Mouse (Mus musculus) cortical plate, adult 2 months (tissue): ENCODE measurements around the gene Mrpl21. TPM values are rescaled to one million over a fixed set of nuclear protein-coding genes. Genes with fewer than 3 reads are reported as not detected.

Experiments
- H3K27ac ChIP-seq: fragments of 200-500 bp; 2 replicates; pipeline ENCODE4 v1.5.1; 2012; ENCODE audit warnings: low read length, control low read depth, inconsistent platforms; ENCODE audit not compliant: insufficient read depth
- H3K4me1 ChIP-seq: fragments of 200-500 bp; 2 replicates; pipeline ENCODE4 v1.6.1; 2011; ENCODE audit warnings: low read length; ENCODE audit not compliant: control insufficient read depth, insufficient read depth
- H3K4me3 ChIP-seq: fragments of 200-500 bp; 2 replicates; pipeline ENCODE4 v1.5.1; 2011; ENCODE audit warnings: mild to moderate bottlenecking, low read length, control low read depth; ENCODE audit not compliant: insufficient read depth
- CTCF ChIP-seq: fragments of 200-500 bp; IDR thresholded peaks from 2 replicates; pipeline ENCODE4 v1.5.1; 2011; ENCODE audit warnings: mild to moderate bottlenecking, control low read depth, low read length; ENCODE audit not compliant: insufficient read depth; ENCODE audit errors: extremely low read depth
- POLR2A ChIP-seq: fragments of 200-500 bp; IDR thresholded peaks from 2 replicates; pipeline ENCODE4 v1.6.1; 2011; ENCODE audit warnings: mild to moderate bottlenecking, low read length, control low read depth; ENCODE audit not compliant: insufficient read depth; ENCODE audit errors: extremely low read depth
- polyA plus RNA-seq: library from polyadenylated mRNA; depleted of rRNA; stranded (reverse); fragments of >200 nt; gene quantifications from 2 replicates; pipeline ENCODE4 v1.2.3, GENCODE M21; 2012; rRNA removed

Mrpl21 gene
- 51.4 and 53.6 TPM in 2 replicates for polyA plus RNA-seq

DNA sequence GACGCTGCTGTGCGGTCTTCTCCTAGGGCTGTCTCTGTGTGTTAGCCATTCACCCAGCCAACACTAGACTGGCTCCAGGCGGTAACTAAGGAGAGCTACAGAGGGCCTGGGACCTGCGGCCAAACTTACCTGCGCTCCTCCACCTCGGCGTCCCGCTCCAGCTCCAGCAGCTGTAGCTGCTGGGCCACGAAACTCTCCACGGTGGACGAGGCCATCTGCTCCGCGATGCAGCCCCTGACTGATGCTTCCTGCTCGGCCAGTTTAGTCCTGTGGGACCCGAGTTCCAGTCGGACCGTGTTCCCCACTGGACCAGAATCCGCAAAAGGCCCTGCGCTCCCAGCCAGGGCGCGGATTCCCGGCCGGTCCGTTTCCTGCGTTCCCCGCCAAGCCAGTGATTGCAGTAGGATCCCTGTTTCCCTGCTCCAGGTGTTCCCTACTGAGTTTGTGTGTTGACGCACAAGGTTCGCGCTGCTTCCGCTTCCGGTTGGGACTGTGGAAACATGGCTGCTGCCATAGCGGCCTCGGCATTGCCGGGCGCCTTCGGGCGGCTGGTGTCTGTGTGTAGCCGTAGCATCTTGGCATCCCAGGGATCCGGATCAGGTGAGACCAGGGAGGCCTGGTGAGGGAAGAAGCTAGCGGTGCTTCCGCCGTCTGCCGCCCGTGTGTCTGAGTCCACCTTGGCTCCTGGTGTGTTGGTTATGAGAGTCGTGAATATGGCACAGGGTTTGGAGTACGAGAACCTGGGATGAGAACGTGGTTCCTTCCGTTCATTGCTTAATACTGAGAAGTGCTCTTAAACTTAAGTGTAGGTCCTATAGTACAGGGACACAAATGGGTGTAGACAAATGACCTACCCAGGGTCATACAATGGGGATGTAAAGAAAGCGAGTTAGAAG, at the start of gene Mrpl21, which contains the start of gene Ighmbp2:
Mrpl21 (plus strand) TSS at position 330 of the 896 bp plus-strand sequence.
Ighmbp2 (minus strand) TSS at position 446 of the 896 bp plus-strand sequence.
- TF ChIP-seq POLR2A (peak; percentile 78), CTCF (no peak)
- H3K4me3 ChIP-seq: peak within 1 kb of the TSS; percentile 51

DNA sequence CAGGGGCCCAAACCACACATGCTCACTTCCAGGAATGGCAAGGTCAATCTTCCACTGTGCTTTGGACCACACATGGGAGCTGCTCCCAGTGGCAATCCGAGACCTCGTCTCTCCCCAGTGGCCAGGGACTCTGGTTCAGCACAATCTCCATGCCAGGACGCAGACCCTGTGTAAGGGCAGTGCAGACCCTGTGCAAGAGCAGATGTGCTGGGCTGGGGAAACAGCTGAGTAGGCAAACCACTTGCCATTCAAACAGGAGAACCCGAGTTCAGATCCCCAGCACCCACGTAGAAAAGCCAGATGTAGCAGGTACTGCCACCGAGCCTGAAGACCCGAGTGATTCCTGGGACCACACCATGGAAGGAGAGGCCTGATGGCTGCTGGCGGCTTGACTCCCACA, 22.7 kb upstream of the Mrpl21 start:
- no peaks in the 10 kb centered on the region for H3K4me1 ChIP-seq
- no peak overlapping the region for H3K27ac ChIP-seq
- no peak for TF ChIP-seq CTCF
- TF ChIP-seq POLR2A: no peak
- no peak overlapping the region for H3K4me3 ChIP-seq

More for the DNA sequence above, at the start of gene Mrpl21, which contains the start of gene Ighmbp2:
- H3K27ac ChIP-seq: no peak within 1 kb of the TSS
- peaks cover 5% of the 10 kb centered on the region; the same call in 1 of the 2 replicates for H3K4me1 ChIP-seq

- Histone ChIP-seq H3K4me3 (no peak overlapping the region), H3K4me1 (no peaks in the 10 kb centered on the region), H3K27ac (no peak overlapping the region)
- TF ChIP-seq POLR2A (no peak), CTCF (no peak)
Measured at GRCm38 (mm10) chr19:3260591-3260990, 22.1 kb upstream of the Mrpl21 start.

GRCm38 (mm10) chr19:3261336-3261735, 21.4 kb upstream of the Mrpl21 start:
- TF ChIP-seq POLR2A: no peak
- TF ChIP-seq CTCF: no peak
- Histone ChIP-seq H3K27ac (no peak overlapping the region), H3K4me1 (no peaks in the 10 kb centered on the region), H3K4me3 (no peak overlapping the region)

DNA sequence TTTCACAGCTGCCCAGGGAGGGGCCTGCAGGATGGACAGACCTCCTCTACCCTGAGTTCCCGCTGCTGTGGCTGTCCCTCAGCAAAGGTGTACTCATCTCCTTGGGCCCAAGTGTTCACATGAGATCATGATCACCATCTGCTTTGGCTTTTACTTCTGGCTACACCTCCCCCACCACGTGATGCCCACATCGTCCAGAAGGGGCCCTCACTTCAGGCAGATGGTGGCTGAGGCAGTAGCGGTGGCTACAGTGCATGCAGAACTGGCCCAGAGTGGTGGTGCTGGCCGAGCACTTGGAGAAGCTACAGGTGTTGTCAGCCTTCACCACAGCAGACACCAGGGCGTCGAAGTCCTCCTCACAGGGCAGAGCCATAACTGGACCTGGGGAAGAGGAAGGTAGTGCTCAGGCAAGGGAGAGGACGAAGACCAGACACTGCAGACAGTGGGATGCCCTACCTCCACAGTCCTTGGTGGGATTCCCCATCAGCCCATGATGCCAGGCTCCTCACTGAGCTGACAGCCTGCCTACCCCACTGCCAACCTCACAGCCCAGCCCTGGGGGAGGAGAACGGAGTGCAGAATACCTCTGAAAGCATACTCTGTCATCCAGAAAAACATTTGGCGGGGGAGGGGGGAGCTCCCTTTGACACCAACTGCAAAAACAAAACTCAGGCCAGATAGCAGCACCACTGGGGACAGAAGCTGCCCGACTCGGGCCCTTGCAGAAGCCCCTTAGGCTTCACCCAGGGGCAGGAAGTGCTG, 20.8 kb upstream of the Mrpl21 start:
- H3K4me1 ChIP-seq: no peaks in the 10 kb centered on the region
- TF ChIP-seq POLR2A: no peak
- no peak overlapping the region for H3K4me3 ChIP-seq

DNA sequence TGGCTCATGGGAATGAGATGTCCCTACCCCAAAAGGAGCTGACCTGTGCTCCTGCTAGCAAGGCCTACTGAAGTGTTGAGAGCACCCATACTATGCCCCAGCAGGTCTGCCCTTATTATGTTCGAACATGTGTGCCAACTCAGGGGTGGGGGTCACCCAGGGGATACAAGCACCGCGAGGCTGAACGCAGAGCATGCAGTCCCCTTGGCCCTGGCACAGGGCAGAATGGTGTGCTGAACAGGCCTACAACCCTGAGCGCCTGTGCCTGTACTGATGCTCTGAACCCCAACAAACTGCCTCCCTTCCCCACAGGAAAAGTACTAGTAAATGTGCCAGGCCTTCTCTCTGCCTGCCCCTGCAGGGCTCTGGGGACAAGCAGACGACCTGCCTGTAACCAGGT, 18.4 kb upstream of the Mrpl21 start:
- Histone ChIP-seq H3K27ac (no peak overlapping the region), H3K4me3 (no peak overlapping the region), H3K4me1 (no peaks in the 10 kb centered on the region)
- TF ChIP-seq POLR2A (no peak), CTCF (no peak)

More for the DNA sequence above, 20.8 kb upstream of the Mrpl21 start:
- no peak overlapping the region for H3K27ac ChIP-seq

- Histone ChIP-seq H3K4me3 (no peak overlapping the region), H3K4me1 (no peaks in the 10 kb centered on the region), H3K27ac (no peak overlapping the region)
- TF ChIP-seq POLR2A: no peak
- TF ChIP-seq CTCF: no peak
Measured at GRCm38 (mm10) chr19:3265180-3265579, 17.5 kb upstream of the Mrpl21 start.

- TF ChIP-seq CTCF (no peak), POLR2A (no peak)
- Histone ChIP-seq H3K4me1 (no peaks in the 10 kb centered on the region), H3K4me3 (no peak overlapping the region), H3K27ac (no peak overlapping the region)
Measured at GRCm38 (mm10) chr19:3266136-3266535, 16.6 kb upstream of the Mrpl21 start.

DNA sequence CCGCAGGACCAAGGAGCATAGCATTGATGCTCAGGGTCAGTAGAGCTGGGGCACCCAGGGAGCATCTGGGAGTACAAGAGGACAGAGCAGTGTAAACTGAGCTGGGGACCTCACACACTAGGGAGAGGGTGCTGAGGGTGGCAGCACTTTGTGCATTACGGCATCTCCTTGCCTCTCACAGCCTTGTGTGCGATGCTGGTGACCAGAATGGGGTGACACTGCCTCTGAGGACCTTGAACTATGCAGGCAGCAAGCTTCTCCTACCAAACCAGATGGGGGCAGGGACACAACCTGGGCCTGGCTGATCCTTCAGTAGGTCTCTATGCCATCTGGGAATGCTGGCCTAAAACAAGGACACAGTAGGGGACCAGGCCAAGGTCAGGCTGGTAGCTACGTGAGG, 16.0 kb upstream of the Mrpl21 start:
- no peak overlapping the region for H3K27ac ChIP-seq
- TF ChIP-seq POLR2A: no peak
- no peak for TF ChIP-seq CTCF
- H3K4me3 ChIP-seq: no peak overlapping the region
- H3K4me1 ChIP-seq: no peaks in the 10 kb centered on the region
